Mouse (Mus musculus) embryonic facial prominence, embryonic 14.5 days (tissue): Measurements from ENCODE around the gene Dner. TPM values are rescaled to one million over a fixed set of nuclear protein-coding genes. Genes with fewer than 3 reads are reported as not detected.

Source experiments
- ATAC-seq: fragments of 200-750 bp; cut with Nextera tagmentation; 2 replicates; pipeline ENCODE4 v1.8.0; 2017; ENCODE audit warnings: low read depth, moderate number of reproducible peaks, moderate TSS enrichment
- DNase-seq: peaks from one replicate; pipeline ENCODE4 v3.0.0-alpha.2; 2015; ENCODE audit warnings: low spot score
- H3K27ac ChIP-seq: fragments of 300-500 bp; sonication (generic); replicated peaks from 2 replicates; pipeline ENCODE4 v1.5.1; 2014; ENCODE audit warnings: low read depth, mild to moderate bottlenecking, low read length, moderate library complexity
- H3K27me3 ChIP-seq: fragments of 300-500 bp; sonication (generic); replicated peaks from 2 replicates; pipeline ENCODE4 v1.6.1; 2014; ENCODE audit warnings: low read length; ENCODE audit not compliant: control insufficient read depth, insufficient read depth
- H3K36me3 ChIP-seq: fragments of 300-500 bp; sonication (generic); 2 replicates; pipeline ENCODE4 v1.6.1; 2014; ENCODE audit warnings: low read length, mixed read lengths; ENCODE audit not compliant: control insufficient read depth, insufficient read depth
- H3K4me1 ChIP-seq: fragments of 300-500 bp; sonication (generic); 2 replicates; pipeline ENCODE4 v1.6.1; 2014; ENCODE audit warnings: antibody characterized with exemption, low read length; ENCODE audit not compliant: control insufficient read depth, insufficient read depth
- H3K4me2 ChIP-seq: fragments of 300-500 bp; sonication (generic); 2 replicates; pipeline ENCODE4 v1.6.1; 2014; ENCODE audit warnings: low read depth, mild to moderate bottlenecking, low read length, moderate library complexity, mixed read lengths
- H3K4me3 ChIP-seq: fragments of 300-500 bp; sonication (generic); 2 replicates; pipeline ENCODE4 v1.5.1; 2014; ENCODE audit warnings: low read depth, mild to moderate bottlenecking, low read length
- H3K9ac ChIP-seq: fragments of 300-500 bp; sonication (generic); 2 replicates; pipeline ENCODE4 v1.6.1; 2014; ENCODE audit warnings: low read depth, mild to moderate bottlenecking, low read length, moderate library complexity, mixed read lengths
- H3K9me3 ChIP-seq: fragments of 300-500 bp; sonication (generic); 2 replicates; pipeline ENCODE4 v1.6.1; 2016; ENCODE audit warnings: low read length; ENCODE audit not compliant: control insufficient read depth
- WGBS: fragments of 180-500 bp; shearing (Covaris S2); extraction: QIAGEN DNeasy Blood & Tissue Kit; methylation state at CpG from one replicate; pipeline ENCODE4 v1.1.7; 2014; 5-methylcytosine and 5-hydroxymethylcytosine counted together
- polyA plus RNA-seq: library from polyadenylated mRNA; unstranded; fragments of >200 nt; fragmentation: Nextera tagmentation; extraction: Ambion mirVana; gene quantifications from 2 replicates; pipeline ENCODE4 v1.2.1, GENCODE M21; 2014

Dner gene
- polyA plus RNA-seq, 1 experiment from 2014 or later: 13.3 TPM

GRCm38 (mm10) chr1:84585434-84585833, 110.6 kb downstream of the Dner start:
- H3K27me3 ChIP-seq: no peaks in the 10 kb centered on the region
- no peaks in the 10 kb centered on the region for H3K36me3 ChIP-seq
- H3K4me1 ChIP-seq: no peaks in the 10 kb centered on the region
- no peak overlapping the region for H3K4me2 ChIP-seq
- no peaks in the 10 kb centered on the region for H3K9me3 ChIP-seq
- H3K27ac ChIP-seq: no peak overlapping the region
- ATAC-seq: peak; percentile 58
- DNase-seq: peak; percentile 34
- WGBS: 16% methylated on average over 6 of the region's 6 CpGs
- H3K9ac ChIP-seq: no peak overlapping the region
- no peak overlapping the region for H3K4me3 ChIP-seq

- Histone ChIP-seq H3K36me3 (no peaks in the 10 kb centered on the region), H3K9me3 (no peaks in the 10 kb centered on the region), H3K27ac (no peak overlapping the region), H3K4me3 (no peak overlapping the region), H3K4me2 (no peak overlapping the region), H3K4me1 (no peaks in the 10 kb centered on the region), H3K27me3 (no peaks in the 10 kb centered on the region), H3K9ac (no peak overlapping the region)
- 57% methylated on average over 2 of the region's 2 CpGs for WGBS
- no peak for ATAC-seq
- DNase-seq: peak; percentile 61
Observed at GRCm38 (mm10) chr1:84581812-84582211, 114.2 kb downstream of the Dner start.

- H3K9me3 ChIP-seq: no peaks in the 10 kb centered on the region
- 74% methylated on average over 8 of the region's 8 CpGs for WGBS
- H3K27me3 ChIP-seq: no peaks in the 10 kb centered on the region
- H3K4me2 ChIP-seq: no peak overlapping the region
- no peaks in the 10 kb centered on the region for H3K4me1 ChIP-seq
- no peak overlapping the region for H3K4me3 ChIP-seq
- no peak overlapping the region for H3K9ac ChIP-seq
- ATAC-seq (no peak), DNase-seq (no peak)
- H3K36me3 ChIP-seq: no peaks in the 10 kb centered on the region
- H3K27ac ChIP-seq: no peak overlapping the region
Observed at GRCm38 (mm10) chr1:84561841-84562240, 134.2 kb downstream of the Dner start.

GRCm38 (mm10) chr1:84561387-84561786, 134.6 kb downstream of the Dner start:
- ATAC-seq (no peak), DNase-seq (peak; percentile 27)
- no peak overlapping the region for H3K4me2 ChIP-seq
- WGBS: 48% methylated on average over 4 of the region's 4 CpGs
- H3K9ac ChIP-seq: no peak overlapping the region
- no peak overlapping the region for H3K4me3 ChIP-seq
- no peaks in the 10 kb centered on the region for H3K9me3 ChIP-seq
- H3K4me1 ChIP-seq: no peaks in the 10 kb centered on the region
- no peaks in the 10 kb centered on the region for H3K27me3 ChIP-seq
- no peaks in the 10 kb centered on the region for H3K36me3 ChIP-seq
- H3K27ac ChIP-seq: no peak overlapping the region

GRCm38 (mm10) chr1:84556546-84557511, 139.2 kb downstream of the Dner start:
- WGBS: 82% methylated on average over 8 of the region's 8 CpGs
- Histone ChIP-seq H3K9me3 (0 out of 2 replicates have a peak, but pooled peaks cover 3% of the 10 kb centered on the region), H3K9ac (no peak overlapping the region), H3K4me2 (no peak overlapping the region), H3K4me1 (no peaks in the 10 kb centered on the region), H3K36me3 (no peaks in the 10 kb centered on the region), H3K27ac (no peak overlapping the region), H3K4me3 (no peak overlapping the region), H3K27me3 (no peaks in the 10 kb centered on the region)
- DNase-seq (no peak), ATAC-seq (no peak)

- 95% methylated on average over 3 of the region's 3 CpGs for WGBS
- H3K36me3 ChIP-seq: no peaks in the 10 kb centered on the region
- ATAC-seq (no peak), DNase-seq (no peak)
- H3K4me1 ChIP-seq: no peaks in the 10 kb centered on the region
- H3K9ac ChIP-seq: no peak overlapping the region
- H3K27ac ChIP-seq: no peak overlapping the region
- no peak overlapping the region for H3K4me2 ChIP-seq
- 0 out of 2 replicates have a peak, but pooled peaks cover 3% of the 10 kb centered on the region for H3K9me3 ChIP-seq
- no peak overlapping the region for H3K4me3 ChIP-seq
- H3K27me3 ChIP-seq: no peaks in the 10 kb centered on the region
Observed at GRCm38 (mm10) chr1:84552005-84552404, 144.0 kb downstream of the Dner start.

- WGBS: 57% methylated on average over 2 of the region's 2 CpGs
- Histone ChIP-seq H3K4me1 (no peaks in the 10 kb centered on the region), H3K9ac (no peak overlapping the region), H3K36me3 (no peaks in the 10 kb centered on the region), H3K27ac (no peak overlapping the region), H3K4me2 (no peak overlapping the region), H3K9me3 (0 out of 2 replicates have a peak, but pooled peaks cover 3% of the 10 kb centered on the region), H3K4me3 (no peak overlapping the region), H3K27me3 (no peaks in the 10 kb centered on the region)
- DNase-seq (peak; percentile 12), ATAC-seq (no peak)
Observed at GRCm38 (mm10) chr1:84550065-84550368, 146.0 kb downstream of the Dner start.

GRCm38 (mm10) chr1:84549367-84550064, 146.5 kb downstream of the Dner start:
- H3K36me3 ChIP-seq: no peaks in the 10 kb centered on the region
- H3K9me3 ChIP-seq: 0 out of 2 replicates have a peak, but pooled peaks cover 3% of the 10 kb centered on the region
- H3K27me3 ChIP-seq: no peaks in the 10 kb centered on the region
- no peaks in the 10 kb centered on the region for H3K4me1 ChIP-seq
- peak; percentile 9 for DNase-seq
- no peak overlapping the region for H3K4me2 ChIP-seq
- no peak overlapping the region for H3K4me3 ChIP-seq
- H3K27ac ChIP-seq: no peak overlapping the region
- 11% methylated on average over 2 of the region's 2 CpGs for WGBS
- ATAC-seq: no peak
- no peak overlapping the region for H3K9ac ChIP-seq
